Mouse (Mus musculus) midbrain, embryonic 12.5 days (tissue): ENCODE measurements around the gene Gm26602. TPM values are rescaled to one million over a fixed set of nuclear protein-coding genes. Genes with fewer than 3 reads are reported as not detected.

Experiments
- ATAC-seq: fragments of 200-750 bp; cut with Nextera tagmentation; 2 replicates; pipeline ENCODE4 v1.8.0; 2017; ENCODE audit warnings: low read depth, moderate TSS enrichment, moderate library complexity; ENCODE audit not compliant: low FRiP score
- H3K27ac ChIP-seq: fragments of 300-500 bp; sonication (generic); replicated peaks from 2 replicates; pipeline ENCODE4 v1.5.1; 2016; ENCODE audit warnings: mild to moderate bottlenecking
- H3K27me3 ChIP-seq: fragments of 300-500 bp; sonication (generic); 2 replicates; pipeline ENCODE4 v1.6.1; 2016; ENCODE audit warnings: mild to moderate bottlenecking
- H3K36me3 ChIP-seq: fragments of 300-500 bp; sonication (generic); 2 replicates; pipeline ENCODE4 v1.6.1; 2016
- H3K4me1 ChIP-seq: fragments of 300-500 bp; sonication (generic); 2 replicates; pipeline ENCODE4 v1.6.1; 2016
- H3K4me2 ChIP-seq: fragments of 300-500 bp; sonication (generic); replicated peaks from 2 replicates; pipeline ENCODE4 v1.6.1; 2016; ENCODE audit warnings: mild to moderate bottlenecking, moderate library complexity
- H3K4me3 ChIP-seq: fragments of 300-500 bp; sonication (generic); 2 replicates; pipeline ENCODE4 v1.5.1; 2016; ENCODE audit warnings: mild to moderate bottlenecking
- H3K9ac ChIP-seq: fragments of 300-500 bp; sonication (generic); replicated peaks from 2 replicates; pipeline ENCODE4 v1.6.1; 2016; ENCODE audit warnings: mild to moderate bottlenecking, moderate library complexity
- H3K9me3 ChIP-seq: fragments of 300-500 bp; sonication (generic); 2 replicates; pipeline ENCODE4 v1.6.1; 2016; ENCODE audit warnings: mild to moderate bottlenecking
- WGBS: fragments of 180-500 bp; shearing (Covaris S2); methylation state at CpG from one replicate; pipeline ENCODE4 v1.1.7; 2016; 5-methylcytosine and 5-hydroxymethylcytosine counted together
- polyA plus RNA-seq: library from polyadenylated mRNA; unstranded; fragments of >200 nt; fragmentation: Nextera tagmentation; extraction: Ambion mirVana; gene quantifications from 2 replicates; pipeline ENCODE4 v1.2.1, GENCODE M21; 2016

Gm26602 gene
- polyA plus RNA-seq, 1 experiment from 2014 or later: 34.2 TPM

DNA sequence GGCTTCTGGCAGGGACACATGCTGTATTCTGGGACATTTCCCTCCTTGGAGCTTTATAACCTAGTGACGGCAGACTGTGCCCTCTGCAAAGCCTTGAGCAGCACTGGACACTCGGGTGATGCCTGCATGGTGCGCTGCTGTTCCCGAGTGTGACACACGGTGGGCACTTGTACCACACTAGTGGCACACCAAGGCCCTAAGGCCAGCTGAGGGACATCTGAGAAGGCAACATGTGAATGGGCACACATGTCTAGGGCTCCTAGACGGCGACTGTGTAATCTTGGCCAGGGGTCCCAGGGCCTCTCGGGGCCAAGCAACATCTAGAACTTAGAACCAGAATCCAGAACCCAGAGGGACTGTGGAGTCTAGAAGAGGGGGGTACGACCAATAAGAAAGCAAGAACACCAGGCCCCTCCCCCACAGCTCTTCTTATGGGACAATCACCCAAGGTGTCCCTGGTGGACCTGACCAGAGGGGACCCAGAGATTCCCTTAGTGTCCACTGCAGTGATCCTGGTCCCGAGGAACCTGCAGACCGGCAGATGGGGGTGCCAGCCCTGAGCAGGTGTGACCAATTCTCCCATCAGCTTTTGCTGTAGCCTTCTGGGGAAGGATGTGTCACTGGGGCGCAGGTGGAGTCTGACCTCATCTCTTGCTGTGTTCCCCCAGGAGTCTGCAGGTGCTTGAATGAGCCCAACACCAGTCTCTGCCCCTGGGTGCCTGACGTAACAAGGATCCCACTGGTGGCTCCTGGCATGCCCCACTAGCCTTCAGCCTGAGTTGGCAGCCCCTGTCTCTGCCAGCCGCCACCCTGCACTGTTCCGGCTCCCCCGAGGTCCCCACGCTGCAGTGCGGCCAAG, 19.5 kb downstream of the Gm26602 start:
- peaks cover 62% of the 10 kb centered on the region for H3K4me1 ChIP-seq
- ATAC-seq: no peak
- H3K27me3 ChIP-seq: peaks cover 6% of the 10 kb centered on the region
- no peak overlapping the region for H3K27ac ChIP-seq
- H3K9ac ChIP-seq: 0 out of 2 replicates have a peak overlapping the region, but pooled peaks have one; percentile 37
- 87% methylated on average over 18 of the region's 18 CpGs for WGBS
- 0 out of 2 replicates have a peak overlapping the region, but pooled peaks have one; percentile 4 for H3K4me3 ChIP-seq
- peaks cover 31% of the 10 kb centered on the region for H3K36me3 ChIP-seq
- peak overlapping the region; percentile 88; the same call in 1 of the 2 replicates for H3K4me2 ChIP-seq
- no peaks in the 10 kb centered on the region for H3K9me3 ChIP-seq

DNA sequence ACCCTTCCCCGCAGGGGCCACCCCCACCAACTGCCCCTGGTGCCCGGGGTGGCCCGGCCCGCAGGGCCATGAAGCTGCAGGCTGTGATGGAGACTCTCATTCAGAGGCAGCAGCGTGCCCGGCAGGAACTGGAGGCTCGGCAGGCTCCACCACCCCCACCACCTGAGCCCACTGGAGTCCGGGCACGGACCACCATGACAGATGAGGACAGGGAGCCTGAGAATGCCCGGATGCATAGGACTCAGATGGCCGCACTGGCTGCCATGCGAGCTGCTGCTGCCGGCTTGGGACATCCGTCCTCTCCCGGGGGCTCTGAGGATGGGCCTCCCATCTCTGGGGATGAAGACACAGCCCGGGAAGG, 20.1 kb downstream of the Gm26602 start:
- H3K9ac ChIP-seq: 0 out of 2 replicates have a peak overlapping the region, but pooled peaks have one; percentile 37

DNA sequence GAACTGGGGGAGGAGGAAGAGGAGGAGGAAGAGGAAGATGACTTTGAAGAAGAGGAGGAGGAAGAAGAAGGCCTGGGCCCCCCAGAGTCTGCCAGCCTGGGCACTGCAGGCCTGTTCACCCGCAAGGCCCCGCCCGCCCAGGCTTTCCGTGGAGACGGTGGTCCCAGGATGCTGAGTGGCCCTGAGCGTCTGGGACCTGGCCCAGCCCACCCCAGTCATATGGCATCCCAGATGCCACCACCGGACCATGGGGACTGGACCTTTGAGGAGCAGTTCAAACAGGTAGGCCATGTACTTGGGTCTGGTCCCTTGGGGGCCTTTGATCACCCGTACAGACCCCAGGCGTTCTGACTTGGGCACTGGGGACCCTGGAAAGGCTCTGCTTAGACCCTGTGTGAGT, 21.1 kb downstream of the Gm26602 start:
- H3K27me3 ChIP-seq: no peaks in the 10 kb centered on the region
- no peak overlapping the region for H3K9ac ChIP-seq
- 86% methylated on average over 9 of the region's 9 CpGs for WGBS
- no peak overlapping the region for H3K27ac ChIP-seq
- H3K4me2 ChIP-seq: no peak overlapping the region
- no peak for ATAC-seq
- H3K36me3 ChIP-seq: peaks cover 31% of the 10 kb centered on the region
- H3K4me1 ChIP-seq: peaks cover 50% of the 10 kb centered on the region
- no peak overlapping the region for H3K4me3 ChIP-seq
- H3K9me3 ChIP-seq: no peaks in the 10 kb centered on the region

More for the DNA sequence above, 20.1 kb downstream of the Gm26602 start:
- no peak overlapping the region for H3K4me2 ChIP-seq
- 0 out of 2 replicates have a peak overlapping the region, but pooled peaks have one; percentile 3 for H3K4me3 ChIP-seq
- H3K4me1 ChIP-seq: peaks cover 57% of the 10 kb centered on the region
- WGBS: 87% methylated on average over 16 of the region's 16 CpGs
- peaks cover 4% of the 10 kb centered on the region for H3K27me3 ChIP-seq
- peaks cover 31% of the 10 kb centered on the region for H3K36me3 ChIP-seq
- no peaks in the 10 kb centered on the region for H3K9me3 ChIP-seq
- no peak overlapping the region for H3K27ac ChIP-seq
- no peak for ATAC-seq

DNA sequence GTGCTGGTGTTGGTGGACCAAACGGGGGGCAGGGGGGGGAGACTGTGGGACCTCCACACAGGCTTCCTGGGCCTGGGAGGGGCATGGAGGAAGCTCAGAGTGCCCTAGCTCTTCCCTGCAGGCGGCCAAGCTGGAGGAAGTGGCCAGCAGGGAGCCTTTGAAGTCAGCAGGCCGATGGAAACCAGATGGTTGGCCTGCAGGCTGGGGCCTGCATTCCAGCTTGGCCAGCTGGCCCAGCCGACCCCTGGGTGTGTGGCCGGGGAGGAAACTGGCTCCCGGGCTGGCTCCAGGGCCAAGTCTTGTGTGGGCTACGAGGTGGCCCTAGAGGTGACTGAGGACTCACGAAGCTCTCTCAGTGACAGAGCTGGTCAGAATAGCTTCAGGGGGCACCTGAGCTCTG, 22.1 kb downstream of the Gm26602 start:
- no peak overlapping the region for H3K4me3 ChIP-seq
- H3K27ac ChIP-seq: peak overlapping the region; percentile 32; the same call in 1 of the 2 replicates
- peaks cover 37% of the 10 kb centered on the region for H3K36me3 ChIP-seq

DNA sequence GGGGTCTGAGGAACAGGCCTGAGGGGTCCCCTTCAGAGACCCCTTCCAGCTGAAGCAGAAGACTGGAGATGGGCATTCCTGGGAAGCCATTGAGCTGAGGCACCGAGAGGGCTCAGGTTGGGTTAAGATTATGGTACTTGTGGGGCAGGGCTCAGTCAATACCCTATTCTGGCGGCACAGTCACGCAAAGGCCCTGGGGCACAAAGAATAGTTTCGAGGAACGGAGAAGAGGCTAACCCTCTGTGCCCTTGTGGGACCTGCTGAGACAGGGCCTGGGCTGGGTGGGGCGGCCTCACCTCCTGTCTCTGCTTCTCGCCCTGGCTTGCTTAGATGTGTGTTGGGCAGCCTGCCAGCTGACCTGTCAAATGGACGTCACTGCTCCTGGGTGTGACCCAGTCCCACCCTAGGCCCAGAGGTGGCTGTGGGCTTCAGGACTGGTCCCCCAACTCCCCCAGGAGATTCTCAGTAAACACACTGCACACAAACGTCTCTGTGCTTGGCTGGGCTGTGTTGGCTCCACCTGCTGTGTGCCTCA, 22.6 kb downstream of the Gm26602 start:
- no peak overlapping the region for H3K4me3 ChIP-seq
- ATAC-seq: no peak
- no peak overlapping the region for H3K9ac ChIP-seq
- H3K9me3 ChIP-seq: no peaks in the 10 kb centered on the region
- H3K36me3 ChIP-seq: peaks cover 38% of the 10 kb centered on the region
- peak overlapping the region; percentile 52; the same call in 1 of the 2 replicates for H3K27ac ChIP-seq
- 75% methylated on average over 9 of the region's 9 CpGs for WGBS
- no peaks in the 10 kb centered on the region for H3K27me3 ChIP-seq
- H3K4me1 ChIP-seq: peaks cover 53% of the 10 kb centered on the region
- no peak overlapping the region for H3K4me2 ChIP-seq

More for the DNA sequence above, 22.1 kb downstream of the Gm26602 start:
- H3K4me1 ChIP-seq: peaks cover 56% of the 10 kb centered on the region
- H3K9me3 ChIP-seq: no peaks in the 10 kb centered on the region
- no peak overlapping the region for H3K4me2 ChIP-seq
- no peaks in the 10 kb centered on the region for H3K27me3 ChIP-seq
- WGBS: 15% methylated on average over 8 of the region's 8 CpGs
- ATAC-seq: no peak
- 0 out of 2 replicates have a peak overlapping the region, but pooled peaks have one; percentile 16 for H3K9ac ChIP-seq

DNA sequence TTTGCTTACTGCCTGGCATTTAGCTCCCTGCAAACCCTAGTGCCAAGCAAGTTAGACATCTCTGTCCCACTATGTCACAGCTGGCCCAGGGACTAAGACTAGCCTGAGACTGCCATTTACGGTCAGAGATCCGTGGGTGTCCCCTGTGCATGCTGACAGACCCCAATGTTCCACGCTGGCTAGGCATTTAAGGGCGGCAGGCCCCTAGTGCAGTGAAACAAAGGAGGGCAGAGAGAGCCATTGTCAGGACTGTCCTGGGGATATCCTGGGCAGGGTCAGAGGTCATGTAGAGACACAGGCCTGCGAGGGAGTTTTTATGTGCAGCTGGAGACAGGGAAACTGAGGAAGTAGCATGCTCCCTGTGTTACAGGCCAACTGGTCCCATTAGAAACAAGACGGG, 23.2 kb downstream of the Gm26602 start:
- H3K27ac ChIP-seq: peak overlapping the region; percentile 43
- 37% methylated on average over 6 of the region's 6 CpGs for WGBS
- no peak overlapping the region for H3K9ac ChIP-seq

DNA sequence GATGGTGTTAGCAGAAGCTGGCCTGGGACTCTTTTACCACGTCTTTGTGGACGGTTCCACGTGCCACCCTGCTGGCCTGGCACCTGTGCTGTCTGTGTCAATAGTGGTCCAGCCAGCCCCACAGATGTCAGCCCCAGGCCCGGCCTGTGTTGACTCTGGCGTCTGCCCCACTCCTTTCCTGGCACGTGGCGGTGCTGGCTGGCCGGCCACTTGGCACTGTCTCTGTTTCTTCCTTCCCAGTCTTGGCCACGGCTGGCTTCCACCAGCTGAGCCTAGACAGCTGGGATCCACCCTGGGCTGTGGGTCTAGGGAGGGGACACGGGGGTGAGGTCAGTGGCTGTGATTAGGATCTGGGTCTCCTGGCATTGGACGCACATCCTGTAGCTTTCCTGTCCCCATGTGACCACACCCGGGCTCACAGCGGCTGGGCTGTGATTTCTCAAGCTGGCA, 23.6 kb downstream of the Gm26602 start:
- Histone ChIP-seq H3K9ac (no peak overlapping the region), H3K36me3 (peaks cover 38% of the 10 kb centered on the region), H3K9me3 (no peaks in the 10 kb centered on the region), H3K4me2 (no peak overlapping the region), H3K4me3 (no peak overlapping the region), H3K27me3 (no peaks in the 10 kb centered on the region), H3K4me1 (peaks cover 45% of the 10 kb centered on the region), H3K27ac (peak overlapping the region; percentile 43; the same call in 1 of the 2 replicates)
- no peak for ATAC-seq
- 75% methylated on average over 13 of the region's 13 CpGs for WGBS

More for the DNA sequence above, 23.2 kb downstream of the Gm26602 start:
- Histone ChIP-seq H3K4me1 (peaks cover 49% of the 10 kb centered on the region), H3K9me3 (no peaks in the 10 kb centered on the region), H3K36me3 (peaks cover 38% of the 10 kb centered on the region), H3K27me3 (no peaks in the 10 kb centered on the region), H3K4me2 (no peak overlapping the region), H3K4me3 (no peak overlapping the region)
- no peak for ATAC-seq

DNA sequence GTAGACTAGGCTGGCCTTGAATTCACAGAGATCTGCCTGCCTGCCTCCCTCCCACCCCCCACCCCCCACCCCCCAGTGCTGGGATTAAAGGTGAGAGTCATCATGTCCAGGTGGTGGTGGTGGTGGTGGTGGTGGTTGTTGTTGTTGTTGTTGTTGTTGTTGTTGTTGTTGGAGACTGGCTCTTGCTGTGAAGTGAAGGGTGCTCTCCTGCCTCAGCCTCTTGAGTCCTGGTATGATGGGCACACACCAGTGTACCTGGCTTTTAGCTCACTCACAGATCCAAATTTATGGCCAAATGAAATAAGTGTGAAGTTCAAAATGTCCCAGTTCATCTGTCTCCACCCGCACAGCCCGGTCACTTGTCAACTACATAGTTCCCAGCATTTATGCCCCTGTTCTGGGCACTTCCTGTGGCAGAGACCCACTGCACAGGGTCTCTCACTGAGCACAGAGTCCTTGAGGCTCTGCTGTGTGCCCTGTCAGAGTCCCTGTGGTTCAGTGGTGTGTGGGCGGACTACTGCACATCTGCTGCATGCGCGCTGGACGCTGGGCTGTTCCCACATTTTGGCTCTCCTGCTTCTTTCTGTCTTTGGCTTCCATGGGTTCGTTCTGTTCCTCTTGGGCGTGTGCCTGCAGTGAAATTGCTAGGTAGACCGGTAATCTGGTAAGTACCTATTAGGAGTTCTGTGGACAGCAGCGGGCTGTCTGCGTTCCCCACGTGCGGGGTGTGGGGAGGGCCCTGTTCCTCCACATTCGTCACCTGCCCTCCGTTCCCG, 24.3 kb downstream of the Gm26602 start:
- Histone ChIP-seq H3K4me1 (peaks cover 38% of the 10 kb centered on the region), H3K27ac (no peak overlapping the region), H3K4me2 (no peak overlapping the region), H3K9me3 (no peaks in the 10 kb centered on the region), H3K9ac (no peak overlapping the region), H3K27me3 (no peaks in the 10 kb centered on the region), H3K4me3 (no peak overlapping the region), H3K36me3 (peaks cover 43% of the 10 kb centered on the region)
- ATAC-seq: no peak
- 90% methylated on average over 16 of the region's 16 CpGs for WGBS

DNA sequence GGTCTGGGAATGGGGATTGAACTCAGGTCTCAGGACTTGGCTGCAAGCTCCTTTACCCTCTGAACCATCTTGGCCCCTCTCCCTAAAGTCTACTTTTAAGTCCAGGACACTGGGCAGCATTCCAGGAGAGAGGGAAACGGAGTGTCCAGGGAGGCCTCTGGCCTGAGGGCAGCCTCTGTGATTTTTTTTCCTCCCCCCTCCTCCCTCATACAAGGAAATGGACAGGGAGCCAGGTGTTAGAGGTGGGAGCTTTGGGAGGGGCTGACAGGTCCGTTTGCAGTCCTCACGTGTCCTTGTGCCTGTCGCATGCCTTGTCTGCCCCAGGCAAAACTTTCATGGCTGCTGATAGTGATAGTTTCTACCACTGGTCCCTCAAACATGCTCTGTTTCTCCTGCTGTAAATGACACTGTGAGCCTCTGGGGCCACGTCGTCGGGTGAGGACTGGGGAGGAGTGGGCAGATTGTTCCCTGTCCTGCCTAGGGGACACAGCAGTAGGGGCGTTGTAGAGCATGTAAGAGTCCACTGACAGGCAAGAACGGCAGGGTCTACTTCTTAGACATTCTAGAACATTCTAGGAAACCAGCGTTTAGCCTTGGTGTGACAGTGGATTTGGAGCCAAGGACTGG, 25.7 kb downstream of the Gm26602 start:
- Histone ChIP-seq H3K4me3 (no peak overlapping the region), H3K36me3 (peaks cover 37% of the 10 kb centered on the region), H3K27ac (no peak overlapping the region), H3K9ac (no peak overlapping the region), H3K27me3 (no peaks in the 10 kb centered on the region), H3K4me1 (peaks cover 26% of the 10 kb centered on the region), H3K4me2 (no peak overlapping the region), H3K9me3 (no peaks in the 10 kb centered on the region)
- no peak for ATAC-seq
- WGBS: 80% methylated on average over 10 of the region's 10 CpGs

DNA sequence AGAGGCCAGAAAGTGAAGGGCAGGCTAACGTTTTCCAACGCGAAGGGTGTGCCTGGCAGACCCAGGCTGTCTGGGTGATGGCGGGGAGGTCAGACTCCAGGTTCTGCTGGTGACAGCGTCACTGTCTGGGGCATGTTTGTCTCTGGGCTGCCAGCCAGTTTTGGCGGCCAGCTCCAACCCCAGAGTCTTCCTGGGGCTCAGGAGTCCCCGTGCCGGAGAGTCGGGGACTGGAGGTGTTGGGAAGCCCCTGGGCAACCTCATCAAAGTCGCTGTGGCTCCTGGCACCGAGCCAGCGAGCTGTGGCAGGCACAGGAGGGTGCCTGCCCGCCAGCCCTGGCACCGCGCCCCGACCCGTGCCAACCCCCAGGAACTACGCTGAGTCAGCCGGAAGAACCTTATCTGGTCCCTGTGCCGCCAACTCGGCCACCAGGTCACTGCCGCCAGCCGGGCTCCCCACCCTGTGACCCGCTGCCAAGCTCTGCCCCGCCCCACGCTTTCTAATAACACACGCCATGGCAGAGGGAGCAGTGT, 26.3 kb downstream of the Gm26602 start:
- H3K9me3 ChIP-seq: no peaks in the 10 kb centered on the region
- 0 out of 2 replicates have a peak overlapping the region, but pooled peaks have one; percentile 4 for H3K4me3 ChIP-seq
- H3K4me1 ChIP-seq: peaks cover 23% of the 10 kb centered on the region
- 80% methylated on average over 27 of the region's 27 CpGs for WGBS
- no peak overlapping the region for H3K4me2 ChIP-seq
- H3K27ac ChIP-seq: no peak overlapping the region
- no peaks in the 10 kb centered on the region for H3K27me3 ChIP-seq
- no peak overlapping the region for H3K9ac ChIP-seq
- no peak for ATAC-seq
- H3K36me3 ChIP-seq: peaks cover 33% of the 10 kb centered on the region
